Mouse (Mus musculus) ES-Bruce4 (cell line): ENCODE measurements around the gene Lats2.

ENCODE experiments used
- CTCF ChIP-seq: IDR thresholded peaks from one replicate; pipeline ENCODE4 v1.8.1; 2011; ENCODE audit warnings: low read depth, low read length
- EP300 ChIP-seq: IDR thresholded peaks from 2 replicates; pipeline ENCODE4 v1.6.1; 2011; ENCODE audit warnings: low read depth, low read length; ENCODE audit not compliant: insufficient read depth
- POLR2A ChIP-seq: IDR thresholded peaks from one replicate; pipeline ENCODE4 v1.8.1; 2011; ENCODE audit warnings: low read length; ENCODE audit not compliant: insufficient read depth

- TF ChIP-seq CTCF (no peak), POLR2A (no peak), EP300 (no peak)
Measured at GRCm38 (mm10) chr14:57718245-57718644, 39.9 kb downstream of the Lats2 start.
